Comparison of ENCODE assay signal across 30 mouse cellular contexts in genomic region chr6:71193151-71193740, GRCm38 (mm10). TPM values are rescaled to one million over a fixed set of nuclear protein-coding genes. Genes with fewer than 3 reads are reported as not detected.
A peak's percentile ranks its signal among the peaks of the same experiment; 100 is the strongest.
DNase-seq lines count a peak whose midpoint lies in the region; ATAC-seq and TF ChIP-seq lines count a peak whose summit lies in the region.
"Had no signal": no experiment of that assay in that cellular context is flagged by ENCODE, and none has a peak within 500 bp of the region (broad histone marks: within the 10 kb centered on the region; RNA-seq: fewer than 3 reads in every experiment).

No protein-coding gene starts in this region.

- no peak for TF ChIP-seq EP300 in liver, postnatal 0 days (IDR thresholded peaks at IDR 0.05; ENCODE audit: low read depth)
- TF ChIP-seq EP300 in CH12.LX (IDR thresholded peaks at IDR 0.05; ENCODE audit: low read length), result peak; percentile 80

- TF ChIP-seq CTCF in liver, postnatal 0 days (IDR thresholded peaks at IDR 0.05; ENCODE audit: low read depth), result no peak
- TF ChIP-seq CTCF in CH12.LX (conservative IDR thresholded peaks at IDR 0.05 in 1 of 2, IDR thresholded peaks at IDR 0.05 in 1 of 2; ENCODE audit: low read depth in 2 of 2, low read length in 2 of 2), result no peak

- ATAC-seq in liver, postnatal 0 days, result no peak
- ATAC-seq in liver, embryonic 11.5 days (replicated peaks; ENCODE audit: low FRiP score), result no peak
- ATAC-seq: forebrain, embryonic 14.5 days; forebrain, postnatal 0 days; hindbrain, postnatal 0 days had no signal

- peak overlapping the region; percentile 51; the same call in 1 of the 2 replicates for H3K27ac ChIP-seq in liver, postnatal 0 days (ENCODE audit: low read depth)
- no peak overlapping the region for H3K27ac ChIP-seq in liver, embryonic 11.5 days (ENCODE audit: low read depth, low read length)
- H3K27ac ChIP-seq in CH12.LX (ENCODE audit: insufficient read depth, low read depth), result no peak overlapping the region
- H3K27ac ChIP-seq: embryonic facial prominence, embryonic 12.5 days; embryonic facial prominence, embryonic 15.5 days; heart, embryonic 15.5 days; hindbrain, embryonic 14.5 days; hindbrain, postnatal 0 days had no signal

- 65% methylated on average over 6 of the region's 6 CpGs for WGBS in liver, postnatal 0 days (ENCODE audit: insufficient replicate concordance)
- 75% methylated on average over 6 of the region's 6 CpGs for WGBS in liver, embryonic 11.5 days

- H3K4me1 ChIP-seq in liver, postnatal 0 days (ENCODE audit: insufficient read depth), result peaks cover 20% of the 10 kb centered on the region
- no peaks in the 10 kb centered on the region for H3K4me1 ChIP-seq in liver, embryonic 11.5 days (replicated peaks; ENCODE audit: control insufficient read depth, insufficient read depth, low read length)
- H3K4me1 ChIP-seq in CH12.LX (ENCODE audit: control insufficient read depth in 1 of 2, insufficient read depth in 2 of 2), result peaks cover 6 to 36% of the 10 kb centered on the region in 2 experiments
- H3K4me1 ChIP-seq: embryonic facial prominence, embryonic 12.5 days; embryonic facial prominence, embryonic 15.5 days had no signal

- H3K4me3 ChIP-seq in liver, postnatal 0 days (ENCODE audit: low read depth, low read length), result no peak overlapping the region
- H3K4me3 ChIP-seq in liver, embryonic 11.5 days (ENCODE audit: low read depth, low read length), result no peak overlapping the region
- no peak overlapping the region for H3K4me3 ChIP-seq in CH12.LX (replicated peaks in 1 of 3; ENCODE audit: low read depth in 2 of 3, low read length in 2 of 3, poor library complexity in 1 of 3)
- H3K4me3 ChIP-seq: embryonic facial prominence, embryonic 12.5 days; embryonic facial prominence, embryonic 15.5 days; heart, embryonic 12.5 days; heart, embryonic 15.5 days had no signal

- H3K4me2 ChIP-seq in liver, postnatal 0 days (ENCODE audit: low read depth, low read length), result no peak overlapping the region
- H3K4me2 ChIP-seq in liver, embryonic 11.5 days, result no peak overlapping the region
- H3K4me2 ChIP-seq in CH12.LX (ENCODE audit: insufficient read depth, low read depth, poor library complexity, severe bottlenecking), result no peak overlapping the region; the same call in none of the 2 replicates
- H3K4me2 ChIP-seq: embryonic facial prominence, embryonic 12.5 days; embryonic facial prominence, embryonic 15.5 days; heart, embryonic 12.5 days; heart, embryonic 15.5 days; hindbrain, embryonic 14.5 days had no signal

- H3K79me2 ChIP-seq in CH12.LX (replicated peaks; ENCODE audit: control insufficient read depth, extremely low read depth, insufficient read depth, poor library complexity, severe bottlenecking), result no peaks in the 10 kb centered on the region

- TF ChIP-seq RAD21 in CH12.LX (IDR thresholded peaks at IDR 0.05; ENCODE audit: low read depth, low read length), result no peak

- peak; percentile 6 for DNase-seq in kidney, adult 9 months
- DNase-seq in kidney, adult 18-20 months, result no peak
- DNase-seq in liver, postnatal 0 days, result no peak
- no peak for DNase-seq in liver, embryonic 11.5 days (ENCODE audit: low spot score)
- peak; percentile 58 for DNase-seq in CH12.LX (ENCODE audit: extremely low read depth)
- peak; percentile 6 for DNase-seq in lung, postnatal 14 days
- DNase-seq in frontal cortex, adult 2 months (ENCODE audit: extremely low spot score in 1 of 2, low spot score in 1 of 2), result no peak
- DNase-seq in cerebellum, postnatal 36 days, result no peak
- DNase-seq: adrenal gland, adult 2 months; adrenal gland, postnatal 14 days; B cell, adult 2 months; cerebellum, adult 11-12 months; cerebellum, adult 8-10 months; cerebellum, postnatal 10 days; forebrain, postnatal 0 days; gastrocnemius, postnatal 25 days; heart, adult 18-20 months; heart, postnatal 10 days; heart, postnatal 36 days had no signal

- no peaks in the 10 kb centered on the region for H3K36me3 ChIP-seq in liver, postnatal 0 days (replicated peaks; ENCODE audit: insufficient read depth, low read length)
- H3K36me3 ChIP-seq in liver, embryonic 11.5 days (ENCODE audit: control insufficient read depth, insufficient read depth, low read length), result no peaks in the 10 kb centered on the region
- H3K36me3 ChIP-seq in CH12.LX (replicated peaks in 1 of 2; ENCODE audit: control insufficient read depth in 1 of 2, insufficient read depth in 1 of 2, low read length in 1 of 2), result no peaks in the 10 kb centered on the region
- H3K36me3 ChIP-seq: embryonic facial prominence, embryonic 12.5 days; embryonic facial prominence, embryonic 15.5 days; heart, embryonic 12.5 days; heart, embryonic 15.5 days had no signal

- TF ChIP-seq POLR2A in CH12.LX (IDR thresholded peaks at IDR 0.05; ENCODE audit: low read depth, low read length), result no peak

- in situ Hi-C loops in CH12.LX (cut with MboI; ENCODE audit: low pct_ligation_motif_present, low pct_unique_long_range_greater_than_20kb, low sequenced_read_pairs), result no loop called here

- H3K27me3 ChIP-seq in liver, postnatal 0 days (ENCODE audit: insufficient read depth, low read length), result no peaks in the 10 kb centered on the region
- H3K27me3 ChIP-seq in liver, embryonic 11.5 days (replicated peaks; ENCODE audit: control insufficient read depth, insufficient read depth, low read length), result no peaks in the 10 kb centered on the region
- no peaks in the 10 kb centered on the region for H3K27me3 ChIP-seq in CH12.LX (replicated peaks)
- H3K27me3 ChIP-seq: embryonic facial prominence, embryonic 12.5 days; embryonic facial prominence, embryonic 15.5 days; heart, embryonic 12.5 days; heart, embryonic 15.5 days had no signal

- H3K9ac ChIP-seq in liver, postnatal 0 days (replicated peaks), result no peak overlapping the region
- no peak overlapping the region for H3K9ac ChIP-seq in liver, embryonic 11.5 days (ENCODE audit: low read depth, low read length)
- no peak overlapping the region for H3K9ac ChIP-seq in CH12.LX (ENCODE audit: insufficient read depth, low read depth)
- H3K9ac ChIP-seq: embryonic facial prominence, embryonic 12.5 days; embryonic facial prominence, embryonic 15.5 days; forebrain, postnatal 0 days; heart, embryonic 12.5 days; heart, embryonic 15.5 days; hindbrain, embryonic 14.5 days had no signal

- dilution Hi-C loops in CH12.LX (cut with MboI; ENCODE audit: extremely low pct_ligation_motif_present, extremely low pct_unique_long_range_greater_than_20kb, low sequenced_read_pairs), result no loop called here

- H3K9me3 ChIP-seq in liver, postnatal 0 days (ENCODE audit: low read length), result no peaks in the 10 kb centered on the region
- H3K9me3 ChIP-seq in liver, embryonic 11.5 days (ENCODE audit: control insufficient read depth, low read length), result no peaks in the 10 kb centered on the region
- H3K9me3 ChIP-seq in CH12.LX (replicated peaks; ENCODE audit: low read length), result no peaks in the 10 kb centered on the region
- H3K9me3 ChIP-seq: embryonic facial prominence, embryonic 12.5 days; embryonic facial prominence, embryonic 15.5 days; heart, embryonic 12.5 days; heart, embryonic 15.5 days had no signal

TF ChIP-seq in CH12.LX, 34 proteins besides CTCF, POLR2A, EP300 and RAD21:
- peak; percentile 31; the same call in 1 of the 2 replicates for TF ChIP-seq BHLHE40 (IDR thresholded peaks at IDR 0.05; ENCODE audit: low read depth, low read length)
- TF ChIP-seq MAFK (IDR thresholded peaks at IDR 0.05; ENCODE audit: insufficient replicate concordance, low read length), result 0 out of 2 replicates have a peak, but pooled peaks have one; percentile 41
- peak; percentile 89 for TF ChIP-seq IRF4 (IDR thresholded peaks at IDR 0.05; ENCODE audit: low read depth, low read length)
- peak; percentile 26; the same call in 1 of the 2 replicates for TF ChIP-seq MEF2A (IDR thresholded peaks at IDR 0.05; ENCODE audit: borderline replicate concordance, low read depth, low read length)
- peak; percentile 36; the same call in 1 of the 2 replicates for TF ChIP-seq TCF12 (IDR thresholded peaks at IDR 0.05; ENCODE audit: low read depth, low read length)
- peak; percentile 61 for TF ChIP-seq ETS1 (conservative IDR thresholded peaks at IDR 0.05; ENCODE audit: low read depth, low read length)
- no peak for TF ChIP-seq MAZ (IDR thresholded peaks at IDR 0.05; ENCODE audit: low read depth, low read length)
- no peak for TF ChIP-seq ELF1 (IDR thresholded peaks at IDR 0.05; ENCODE audit: low read depth, low read length)

RNA-seq across cellular contexts. Expression of gene Fabp1, which starts 6.4 kb away (rescaled TPM):
- 6,645 and 7,607 TPM in 2 replicates for polyA plus RNA-seq in liver, postnatal 0 days (2015; fragmentation: Nextera tagmentation; extraction: Ambion mirVana)
- 59.9 and 63.9 TPM in 2 replicates for polyA plus RNA-seq in liver, embryonic 11.5 days (2014; fragmentation: Nextera tagmentation; extraction: Ambion mirVana)
- not detected in 2 replicates for total RNA-seq in CH12.LX (2012; rRNA removed)
- total RNA-seq in CH12.LX (2014; rRNA removed), result not detected in 2 replicates
- polyA plus RNA-seq in CH12.LX (2012; ENCODE audit: insufficient read length, low read depth), result not detected in 2 replicates
- not detected in 2 replicates for polyA plus RNA-seq in frontal cortex, adult 2 months (2012; rRNA removed)
- total RNA-seq: forebrain, postnatal 0 days; gastrocnemius, postnatal 25 days; heart, adult 18-20 months; heart, postnatal 10 days; heart, postnatal 36 days; hindbrain, postnatal 0 days; MEL had no signal
- polyA plus RNA-seq: adrenal gland, adult 2 months; brain, embryonic 14.5 days; embryonic facial prominence, embryonic 12.5 days; forebrain, embryonic 11.5 days; forebrain, embryonic 14.5 days; forebrain, postnatal 0 days; hindbrain, embryonic 11.5 days; hindbrain, embryonic 14.5 days; hindbrain, postnatal 0 days had no signal

RNA-seq across cellular contexts. Expression of gene Thnsl2, which starts 49.0 kb away (rescaled TPM):
- 35.4 and 35.8 TPM in 2 replicates for polyA plus RNA-seq in liver, postnatal 0 days (2015; fragmentation: Nextera tagmentation; extraction: Ambion mirVana)
- polyA plus RNA-seq in liver, embryonic 11.5 days (2014; fragmentation: Nextera tagmentation; extraction: Ambion mirVana), result 5.8 and 7.6 TPM in 2 replicates
- total RNA-seq in CH12.LX (2012; rRNA removed) (not detected in 2 replicates), CH12.LX (2014; rRNA removed) (not detected in 2 replicates)
- polyA plus RNA-seq in CH12.LX (2012; ENCODE audit: insufficient read length, low read depth), result not detected in 2 replicates
- polyA plus RNA-seq in frontal cortex, adult 2 months (2012; rRNA removed), result 5.2 and 5.8 TPM in 2 replicates

Comparison
In these comparisons a context has a peak if more than half of its experiments do, and no peak if none do; other contexts are left out.
1. DNase-seq: peak in kidney, adult 9 months (single experiment), CH12.LX (single experiment) and lung, postnatal 14 days (single experiment); none in kidney, adult 18-20 months (single experiment), liver, postnatal 0 days (single experiment), liver, embryonic 11.5 days (single experiment), frontal cortex, adult 2 months (0 of 2) and cerebellum, postnatal 36 days (0 of 2).
2. RNA of gene Fabp1, which starts 6.4 kb away (polyA plus RNA-seq): 6,645 to 7,607 TPM in liver, postnatal 0 days; 59.9 to 63.9 TPM in liver, embryonic 11.5 days, not detected in CH12.LX and not detected in frontal cortex, adult 2 months; every median in the first group is over 100 times any median in the second.